Mouse (Mus musculus) heart, postnatal 36 days (tissue): ENCODE results near the gene Smok3b. TPM values are rescaled to one million over a fixed set of nuclear protein-coding genes. Genes with fewer than 3 reads are reported as not detected.
"Not testable (repeated sequence)": the region's sequence is repeated elsewhere in the genome, so short reads cannot be mapped to it uniquely, and the experiment has no call there.

Experiments used
- DNase-seq, 2 experiments: peaks; one replicate each; pipeline ENCODE4 v3.0.0; 2021 to 2022
- intact Hi-C: fragments of 180-260 bp; cut with DNase I; formaldehyde crosslinking; loops from one replicate; pipeline ENCODE4 v1.15.1; 2025
- total RNA-seq, 2 experiments: library from RNA; stranded (reverse); gene quantifications; 2 replicates each; pipeline ENCODE4 v1.2.3; 2021

Gene Smok3b
- total RNA-seq = not detected

GRCm38 (mm10) chr5:138020961-138021479 is at the start of gene Smok3b, which contains the start of gene Smok3a:
Smok3b (plus strand) TSS chr5:138021429.
Smok3a (plus strand) TSS chr5:138021261.
- DNase-seq, intact Hi-C loops: not testable (repeated sequence)

- DNase-seq = no peak
- intact Hi-C loops = no loop called here
These were observed 48.1 kb upstream of the Smok3b start for GRCm38 (mm10) chr5:137973161-137973560.

- intact Hi-C loops = no loop called here
These were observed 47.5 kb upstream of the Smok3b start for GRCm38 (mm10) chr5:137973738-137974137.

GRCm38 (mm10) chr5:137974724-137975123 is 46.5 kb upstream of the Smok3b start:
- intact Hi-C loops = no loop called here
- DNase-seq = no peak

More at GRCm38 (mm10) chr5:137973738-137974137, 47.5 kb upstream of the Smok3b start:
- no peak for DNase-seq

- intact Hi-C loops = no loop called here
- DNase-seq = no peak
These were observed 45.8 kb upstream of the Smok3b start for GRCm38 (mm10) chr5:137975434-137975833.

GRCm38 (mm10) chr5:137977291-137977690 is 43.9 kb upstream of the Smok3b start:
- intact Hi-C loops = no loop called here
- no peak for DNase-seq

- DNase-seq = no peak
- intact Hi-C loops = no loop called here
These were observed 42.1 kb upstream of the Smok3b start for GRCm38 (mm10) chr5:137979081-137979480.

GRCm38 (mm10) chr5:137981300-137981699 is 39.9 kb upstream of the Smok3b start, which contains the start of gene Azgp1:
Azgp1 (plus strand) TSS chr5:137981520.
- DNase-seq = no peak
- intact Hi-C loops = no loop called here

- intact Hi-C loops = no loop called here
These were observed 34.9 kb upstream of the Smok3b start for GRCm38 (mm10) chr5:137986351-137986750.

GRCm38 (mm10) chr5:138009437-138009836 is 11.8 kb upstream of the Smok3b start:
- DNase-seq = no peak
- intact Hi-C loops = no loop called here

More at GRCm38 (mm10) chr5:137986351-137986750, 34.9 kb upstream of the Smok3b start:
- no peak for DNase-seq

GRCm38 (mm10) chr5:138012382-138012781 is 8.8 kb upstream of the Smok3b start:
- intact Hi-C loops = no loop called here
- no peak for DNase-seq

- intact Hi-C loops = no loop called here
- no peak for DNase-seq
These were observed 4.7 kb upstream of the Smok3b start for GRCm38 (mm10) chr5:138016530-138016929.

- no peak for DNase-seq
- intact Hi-C loops = no loop called here
These were observed 4.2 kb upstream of the Smok3b start for GRCm38 (mm10) chr5:138016997-138017396.

GRCm38 (mm10) chr5:138019577-138019976 is 1.7 kb upstream of the Smok3b start:
- intact Hi-C loops, DNase-seq: not testable (repeated sequence)

- intact Hi-C loops, DNase-seq: not testable (repeated sequence)
These were observed 31.7 kb downstream of the Smok3b start, which contains the start of gene Smok3c for GRCm38 (mm10) chr5:138052894-138053293. Smok3c (plus strand) TSS chr5:138053194.

GRCm38 (mm10) chr5:138073803-138074202 is 52.6 kb downstream of the Smok3b start:
- DNase-seq = no peak
- intact Hi-C loops = no loop called here

- DNase-seq = no peak
- intact Hi-C loops = no loop called here
These were observed 54.5 kb downstream of the Smok3b start for GRCm38 (mm10) chr5:138075684-138076083.

- no peak for DNase-seq
- intact Hi-C loops = no loop called here
These were observed 54.9 kb downstream of the Smok3b start for GRCm38 (mm10) chr5:138076148-138076547.

GRCm38 (mm10) chr5:138080456-138080855 is 59.2 kb downstream of the Smok3b start:
- no peak for DNase-seq
- intact Hi-C loops = loop anchor here (5.0 kb wide), 1 partner anchor 37 kb away; the partner anchor contains the start of gene Zscan21

- no peak for DNase-seq
- intact Hi-C loops = loop anchor here (5.0 kb wide), 1 partner anchor 36 kb away; the partner anchor contains the start of gene Zscan21
These were observed 60.2 kb downstream of the Smok3b start for GRCm38 (mm10) chr5:138081446-138081845.

GRCm38 (mm10) chr5:138083318-138083900 is 62.2 kb downstream of the Smok3b start:
- intact Hi-C loops = loop anchor here (5.0 kb wide), 1 partner anchor 34 kb away; the partner anchor contains the start of gene Zscan21
- DNase-seq = no peak

- DNase-seq = no peak
- intact Hi-C loops = loop anchor here (5.0 kb wide), 1 partner anchor 33 kb away; the partner anchor contains the start of gene Zscan21
These were observed 62.7 kb downstream of the Smok3b start for GRCm38 (mm10) chr5:138083936-138084335.
